Mouse (Mus musculus): ENCODE results near the gene Ispd. TPM values are rescaled to one million over a fixed set of nuclear protein-coding genes. Genes with fewer than 3 reads are reported as not detected.

Gene Ispd
- total RNA-seq, 1 experiment = 1.7 TPM

- Histone ChIP-seq H3K9ac (ENCODE audit: insufficient read depth, low read depth, low read length, poor library complexity, severe bottlenecking) (no peak overlapping the region), H3K4me1 (ENCODE audit: control insufficient read depth in 2 of 2, insufficient read depth in 2 of 2, low read length in 2 of 2, poor library complexity in 1 of 2) (no peaks in the 10 kb centered on the region), H3K9me3 (ENCODE audit: control insufficient read depth, insufficient read depth, low read depth, low read length) (no peaks in the 10 kb centered on the region), H3K27ac (ENCODE audit: insufficient read depth, low read depth, low read length, poor library complexity, severe bottlenecking) (no peak overlapping the region), H3K4me3 (ENCODE audit: insufficient read depth in 1 of 2, low read depth in 1 of 2, low read length in 2 of 2, poor library complexity in 1 of 2, severe bottlenecking in 1 of 2) (no peak overlapping the region), H3K36me3 (ENCODE audit: control insufficient read depth, insufficient read depth, low read length, poor library complexity, severe bottlenecking) (no peaks in the 10 kb centered on the region)
- in situ Hi-C loops (cut with MboI; ENCODE audit: low sequenced_read_pairs in 2 of 2, unreplicated experiment in 2 of 2) = no loop called here
- no peak for TF ChIP-seq CHD2 (IDR thresholded peaks at IDR 0.05; ENCODE audit: low read depth, low read length)
- no peak for TF ChIP-seq ZNF384 (IDR thresholded peaks at IDR 0.05; ENCODE audit: low read depth, low read length)
- TF ChIP-seq HCFC1 (IDR thresholded peaks at IDR 0.05; ENCODE audit: borderline replicate concordance, insufficient read depth, low read length) = no peak
- no peak for TF ChIP-seq MAFK (IDR thresholded peaks at IDR 0.05; ENCODE audit: insufficient read depth, low read depth, low read length)
- no peak for TF ChIP-seq ZC3H11A (IDR thresholded peaks at IDR 0.05; ENCODE audit: borderline replicate concordance, low read depth, low read length)
- no peak for DNase-seq (ENCODE audit: low read depth, low spot score)
Measured at GRCm38 (mm10) chr12:36423677-36424076, 42.4 kb downstream of the Ispd start.

GRCm38 (mm10) chr12:36425258-36425657, 44.0 kb downstream of the Ispd start:
- H3K27ac ChIP-seq (ENCODE audit: insufficient read depth, low read depth, low read length, poor library complexity, severe bottlenecking) = no peak overlapping the region
- no peak overlapping the region for H3K9ac ChIP-seq (ENCODE audit: insufficient read depth, low read depth, low read length, poor library complexity, severe bottlenecking)
- no peaks in the 10 kb centered on the region for H3K4me1 ChIP-seq (ENCODE audit: control insufficient read depth in 2 of 2, insufficient read depth in 2 of 2, low read length in 2 of 2, poor library complexity in 1 of 2)
- no peaks in the 10 kb centered on the region for H3K36me3 ChIP-seq (ENCODE audit: control insufficient read depth, insufficient read depth, low read length, poor library complexity, severe bottlenecking)
- no peak for DNase-seq (ENCODE audit: low read depth, low spot score)
- no peaks in the 10 kb centered on the region for H3K9me3 ChIP-seq (ENCODE audit: control insufficient read depth, insufficient read depth, low read depth, low read length)
- H3K4me3 ChIP-seq (ENCODE audit: insufficient read depth in 1 of 2, low read depth in 1 of 2, low read length in 2 of 2, poor library complexity in 1 of 2, severe bottlenecking in 1 of 2) = no peak overlapping the region
- no peak for TF ChIP-seq ZNF384 (IDR thresholded peaks at IDR 0.05; ENCODE audit: low read depth, low read length)
- no peak for TF ChIP-seq CHD2 (IDR thresholded peaks at IDR 0.05; ENCODE audit: low read depth, low read length)
- no peak for TF ChIP-seq MAFK (IDR thresholded peaks at IDR 0.05; ENCODE audit: insufficient read depth, low read depth, low read length)
- TF ChIP-seq ZC3H11A (IDR thresholded peaks at IDR 0.05; ENCODE audit: borderline replicate concordance, low read depth, low read length) = no peak
- TF ChIP-seq HCFC1 (IDR thresholded peaks at IDR 0.05; ENCODE audit: borderline replicate concordance, insufficient read depth, low read length) = no peak
- in situ Hi-C loops (cut with MboI; ENCODE audit: low sequenced_read_pairs in 2 of 2, unreplicated experiment in 2 of 2) = no loop called here

GRCm38 (mm10) chr12:36426163-36427045, 45.2 kb downstream of the Ispd start:
- Histone ChIP-seq H3K27ac (ENCODE audit: insufficient read depth, low read depth, low read length, poor library complexity, severe bottlenecking) (no peak overlapping the region), H3K36me3 (ENCODE audit: control insufficient read depth, insufficient read depth, low read length, poor library complexity, severe bottlenecking) (no peaks in the 10 kb centered on the region), H3K9me3 (ENCODE audit: control insufficient read depth, insufficient read depth, low read depth, low read length) (no peaks in the 10 kb centered on the region), H3K9ac (ENCODE audit: insufficient read depth, low read depth, low read length, poor library complexity, severe bottlenecking) (no peak overlapping the region), H3K4me1 (ENCODE audit: control insufficient read depth in 2 of 2, insufficient read depth in 2 of 2, low read length in 2 of 2, poor library complexity in 1 of 2) (no peaks in the 10 kb centered on the region), H3K4me3 (ENCODE audit: insufficient read depth in 1 of 2, low read depth in 1 of 2, low read length in 2 of 2, poor library complexity in 1 of 2, severe bottlenecking in 1 of 2) (no peak overlapping the region)
- DNase-seq (ENCODE audit: low read depth, low spot score) = no peak
- in situ Hi-C loops (cut with MboI; ENCODE audit: low sequenced_read_pairs in 2 of 2, unreplicated experiment in 2 of 2) = no loop called here
- TF ChIP-seq MAFK (IDR thresholded peaks at IDR 0.05; ENCODE audit: insufficient read depth, low read depth, low read length) (no peak), ZC3H11A (IDR thresholded peaks at IDR 0.05; ENCODE audit: borderline replicate concordance, low read depth, low read length) (no peak), ZNF384 (IDR thresholded peaks at IDR 0.05; ENCODE audit: low read depth, low read length) (no peak), CHD2 (IDR thresholded peaks at IDR 0.05; ENCODE audit: low read depth, low read length) (no peak), HCFC1 (IDR thresholded peaks at IDR 0.05; ENCODE audit: borderline replicate concordance, insufficient read depth, low read length) (no peak)

GRCm38 (mm10) chr12:36436956-36437355, 55.7 kb downstream of the Ispd start:
- no peak for TF ChIP-seq ZC3H11A (IDR thresholded peaks at IDR 0.05; ENCODE audit: borderline replicate concordance, low read depth, low read length)
- TF ChIP-seq ZNF384 (IDR thresholded peaks at IDR 0.05; ENCODE audit: low read depth, low read length) = no peak
- no peak for TF ChIP-seq CHD2 (IDR thresholded peaks at IDR 0.05; ENCODE audit: low read depth, low read length)
- no peak for TF ChIP-seq HCFC1 (IDR thresholded peaks at IDR 0.05; ENCODE audit: borderline replicate concordance, insufficient read depth, low read length)
- no peak for TF ChIP-seq MAFK (IDR thresholded peaks at IDR 0.05; ENCODE audit: insufficient read depth, low read depth, low read length)
- Histone ChIP-seq H3K4me3 (ENCODE audit: insufficient read depth in 1 of 2, low read depth in 1 of 2, low read length in 2 of 2, poor library complexity in 1 of 2, severe bottlenecking in 1 of 2) (no peak overlapping the region), H3K9me3 (ENCODE audit: control insufficient read depth, insufficient read depth, low read depth, low read length) (no peaks in the 10 kb centered on the region), H3K36me3 (ENCODE audit: control insufficient read depth, insufficient read depth, low read length, poor library complexity, severe bottlenecking) (no peaks in the 10 kb centered on the region), H3K9ac (ENCODE audit: insufficient read depth, low read depth, low read length, poor library complexity, severe bottlenecking) (no peak overlapping the region), H3K27ac (ENCODE audit: insufficient read depth, low read depth, low read length, poor library complexity, severe bottlenecking) (no peak overlapping the region), H3K4me1 (ENCODE audit: control insufficient read depth in 2 of 2, insufficient read depth in 2 of 2, low read length in 2 of 2, poor library complexity in 1 of 2) (no peaks in the 10 kb centered on the region)
- in situ Hi-C loops (cut with MboI; ENCODE audit: low sequenced_read_pairs in 2 of 2, unreplicated experiment in 2 of 2) = no loop called here
- DNase-seq (ENCODE audit: low read depth, low spot score) = no peak
